Mouse (Mus musculus) CD8-positive naive resting alpha-beta T cell, adult 2 months (primary cell): ENCODE measurements at regions not wholly inside any gene's neighbourhood (a gene's known extent, or its start where the extent isn't known, plus 50 kb on each side); places are given as distances from the start of the nearest gene placed in this dataset.

Source experiments
- DNase-seq, 2 experiments: peaks; one replicate each; pipeline ENCODE4 v3.0.0; 2022; ENCODE audit warnings: low read depth in 2 of 2, low spot score in 2 of 2

DNA sequence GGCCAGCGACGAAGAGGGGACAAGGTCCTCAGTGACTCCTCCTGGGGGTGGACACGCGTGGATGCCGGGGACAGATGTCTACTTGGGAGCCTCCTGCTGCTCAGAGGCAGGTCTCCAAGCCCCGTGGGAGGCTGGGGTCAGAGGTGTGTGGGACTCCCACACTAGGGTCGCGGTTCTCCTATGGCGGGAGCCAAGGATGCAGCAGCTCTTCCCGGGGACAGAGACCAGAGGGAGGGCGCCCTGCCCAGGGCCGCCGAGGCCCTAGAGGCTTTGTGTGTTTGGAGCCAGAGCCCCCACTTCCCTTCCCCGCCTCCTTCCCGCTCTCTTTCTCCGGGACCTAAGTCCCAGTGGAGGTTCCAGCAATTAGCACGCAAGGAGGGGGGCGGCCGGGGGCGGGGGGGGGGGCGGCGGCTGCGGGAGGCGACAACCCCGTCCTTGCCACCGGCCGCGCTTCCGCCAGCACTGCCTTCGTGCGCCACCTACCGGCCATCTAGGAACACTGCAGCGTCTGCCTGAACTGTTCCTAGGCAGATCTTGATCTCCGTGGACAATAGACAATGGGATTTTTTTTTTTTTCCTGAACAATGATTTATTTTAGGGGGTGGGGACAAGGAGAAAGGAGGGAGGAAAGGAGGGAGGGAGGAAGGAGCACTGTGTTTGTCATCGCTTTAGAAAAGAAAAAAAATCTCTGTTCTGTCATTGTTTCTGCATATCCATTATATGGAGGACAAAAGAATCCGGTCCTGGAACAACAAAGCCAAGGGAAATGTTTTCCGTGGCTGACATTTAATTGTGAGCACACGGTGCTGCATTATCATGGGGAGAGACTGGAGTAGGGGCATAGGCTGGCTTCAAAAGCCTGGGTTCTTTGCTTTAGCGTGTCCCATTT lies 71.8 kb upstream of the Foxo1 start:
- peak; percentile 58 to 61 for DNase-seq

DNA sequence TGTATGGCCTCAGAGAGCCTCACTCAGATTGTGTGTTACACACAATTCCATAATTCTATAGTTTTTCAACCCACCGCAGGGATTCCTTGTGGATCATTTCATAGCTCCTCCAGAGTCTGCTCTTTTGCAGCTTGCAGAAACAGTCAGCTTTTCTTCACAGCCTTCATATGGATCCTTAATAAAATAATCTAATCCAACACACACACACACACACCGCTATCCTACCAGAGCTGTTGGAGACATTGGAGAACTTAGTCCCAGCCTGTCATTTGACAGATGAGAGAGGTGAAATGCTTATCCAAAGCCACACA lies 71.2 kb upstream of the Foxo1 start:
- DNase-seq: no peak

DNA sequence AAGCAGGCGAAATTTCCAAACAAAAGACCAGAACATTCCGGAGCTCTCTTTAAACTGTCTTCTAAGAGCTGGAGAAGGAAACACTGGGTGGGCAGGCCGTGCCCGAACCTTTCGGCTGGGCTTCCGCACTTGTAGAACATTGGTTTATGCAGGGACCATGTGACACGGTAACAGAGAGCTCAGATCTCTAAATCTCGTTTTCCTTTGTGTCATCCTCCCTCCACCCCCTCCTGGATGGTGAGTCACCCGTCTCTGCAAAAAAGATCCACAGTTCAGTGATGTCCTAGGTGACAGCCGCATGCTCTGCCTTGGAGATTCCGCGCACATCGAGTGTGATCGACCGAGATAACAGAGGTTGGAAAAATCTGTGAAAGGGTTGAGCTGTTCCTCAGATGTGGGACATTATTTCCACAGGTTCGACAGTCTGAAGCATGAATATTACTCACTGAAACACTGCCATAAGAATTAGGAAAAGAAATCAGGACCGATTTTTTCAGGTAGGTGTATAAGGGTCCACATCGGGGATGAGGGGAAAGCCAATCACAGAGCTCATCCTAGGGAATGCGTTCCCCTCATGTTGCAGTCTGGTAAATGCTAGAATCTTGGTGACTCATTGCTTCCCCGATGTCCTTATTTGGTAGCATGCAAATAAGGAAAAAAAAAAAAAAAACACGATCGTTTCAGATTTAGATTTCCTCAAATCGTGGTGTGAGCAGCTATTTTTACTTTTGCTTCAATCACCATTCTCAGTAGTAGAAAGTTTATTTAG lies 70.0 kb upstream of the Foxo1 start:
- DNase-seq: peak; percentile 61 to 66

DNA sequence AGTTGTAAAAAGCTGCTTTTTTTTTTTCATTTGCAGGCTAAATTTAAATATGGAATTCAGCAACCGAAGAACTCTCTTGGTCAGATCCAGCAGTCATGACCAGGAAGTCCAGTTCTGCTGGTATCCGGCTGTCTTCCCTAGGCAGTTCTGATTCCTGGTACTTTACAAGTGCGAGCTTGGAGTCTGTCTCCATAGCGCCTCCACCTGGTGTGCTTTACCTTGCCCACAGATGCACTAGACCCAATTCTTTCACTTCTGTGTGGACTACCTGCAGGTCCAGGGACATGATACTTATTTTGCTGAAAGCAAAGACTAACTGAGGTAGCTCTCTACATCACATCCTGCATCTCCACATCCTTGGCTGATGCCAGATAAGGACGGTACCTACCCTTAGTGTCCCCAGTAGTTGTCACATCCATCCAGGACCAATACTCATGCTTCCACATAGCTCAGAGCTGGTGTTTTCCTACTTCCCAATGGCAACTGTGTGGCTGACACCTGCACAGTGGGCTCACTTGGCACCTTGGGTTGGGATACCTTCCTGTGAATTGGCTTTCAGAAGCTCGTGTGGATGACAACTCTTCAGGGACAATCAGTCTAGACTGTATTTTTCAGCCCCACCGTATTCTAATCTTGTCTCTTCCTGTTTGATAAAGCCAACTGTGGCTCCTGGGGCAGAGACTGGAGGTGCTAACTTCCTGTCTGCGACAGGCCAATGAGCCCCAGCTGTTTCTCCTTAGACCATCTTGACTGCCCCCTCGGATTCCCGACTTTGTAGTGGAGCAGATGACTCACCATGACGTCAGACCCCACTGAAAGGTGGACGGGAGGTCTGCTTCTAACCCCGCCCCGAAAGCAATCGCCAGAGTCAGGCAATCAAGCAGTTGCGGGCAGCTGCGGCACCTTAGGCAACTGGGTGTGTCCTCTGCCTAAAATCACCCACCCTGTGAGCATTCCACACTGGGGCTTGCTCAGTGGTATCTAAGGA lies 69.1 kb upstream of the Foxo1 start:
- peak; percentile 28 to 33 for DNase-seq

DNA sequence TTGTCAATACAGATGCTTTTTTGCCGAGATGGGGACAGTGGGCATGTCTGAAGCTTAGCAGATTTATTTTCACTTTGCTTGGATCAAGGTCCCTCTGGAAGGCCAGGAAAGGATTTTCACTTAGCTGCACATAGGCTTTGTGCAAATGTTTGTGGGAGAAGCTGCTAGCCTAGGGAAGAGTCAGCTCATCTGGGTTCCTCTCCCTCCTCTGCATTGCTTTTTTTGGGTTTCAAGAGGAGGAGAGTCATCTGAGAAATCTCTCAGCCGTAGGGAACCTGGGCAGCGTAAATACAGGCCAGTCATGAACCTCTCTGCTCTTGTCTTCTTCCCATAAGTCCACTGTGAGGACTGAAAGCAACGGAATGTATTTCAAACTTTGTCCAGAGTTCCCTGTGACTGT lies 68.0 kb upstream of the Foxo1 start:
- no peak for DNase-seq

DNA sequence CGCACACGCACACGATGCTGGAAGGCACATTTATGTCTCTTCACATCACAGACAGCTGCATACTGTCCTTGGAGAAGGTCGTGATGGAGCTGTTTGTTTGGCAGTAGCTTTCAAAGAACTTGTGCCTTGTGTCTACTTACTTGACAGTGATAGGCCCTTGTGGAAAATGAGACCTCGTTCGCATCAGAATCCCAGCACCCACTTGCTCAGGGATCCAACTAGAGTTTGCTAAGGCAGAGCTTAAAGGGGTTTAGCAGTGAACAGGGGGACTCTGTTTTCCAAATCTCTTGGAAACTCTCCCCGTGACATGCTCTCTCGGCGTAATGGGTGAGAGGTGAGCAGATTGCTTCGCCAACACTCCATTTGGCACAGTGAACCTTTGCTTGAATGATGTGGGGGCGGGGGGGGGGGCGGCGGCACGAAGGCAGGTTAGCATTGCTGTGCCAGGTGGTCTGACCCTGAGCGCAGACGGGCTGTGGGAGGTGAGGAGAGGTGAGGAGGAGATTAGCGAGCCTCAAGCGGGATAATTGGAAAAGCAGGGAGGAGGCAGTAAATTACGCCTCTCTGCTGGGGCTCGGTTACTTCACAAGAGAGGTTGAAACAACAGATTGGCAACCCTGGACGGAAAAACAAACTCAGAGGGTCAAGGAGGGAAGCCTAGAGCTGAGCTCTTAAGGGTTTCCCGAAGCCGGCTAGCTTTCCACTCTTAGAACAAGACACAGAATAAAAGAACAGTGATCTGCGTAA lies 57.4 kb upstream of the Foxo1 start:
- DNase-seq: no peak

DNA sequence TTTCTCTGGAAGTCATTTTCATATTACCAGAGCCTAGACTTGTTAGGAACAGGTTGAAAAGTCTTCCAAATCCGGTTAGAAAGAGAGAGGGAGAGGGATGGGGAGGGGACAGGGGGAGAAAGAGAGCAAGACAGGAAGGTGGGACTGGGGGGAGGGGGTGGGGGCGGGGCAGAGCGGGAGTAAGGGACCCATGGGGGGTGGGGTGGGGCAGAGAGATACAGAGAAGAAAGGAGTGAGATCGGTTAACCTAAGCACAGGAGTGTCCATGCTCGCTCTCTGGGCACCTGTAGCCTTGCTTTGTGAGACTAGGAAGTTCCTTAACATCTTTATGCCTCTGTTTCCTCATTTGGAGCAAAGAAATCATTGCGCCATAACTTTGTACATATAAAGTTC lies 56.8 kb upstream of the Foxo1 start:
- no peak for DNase-seq

DNA sequence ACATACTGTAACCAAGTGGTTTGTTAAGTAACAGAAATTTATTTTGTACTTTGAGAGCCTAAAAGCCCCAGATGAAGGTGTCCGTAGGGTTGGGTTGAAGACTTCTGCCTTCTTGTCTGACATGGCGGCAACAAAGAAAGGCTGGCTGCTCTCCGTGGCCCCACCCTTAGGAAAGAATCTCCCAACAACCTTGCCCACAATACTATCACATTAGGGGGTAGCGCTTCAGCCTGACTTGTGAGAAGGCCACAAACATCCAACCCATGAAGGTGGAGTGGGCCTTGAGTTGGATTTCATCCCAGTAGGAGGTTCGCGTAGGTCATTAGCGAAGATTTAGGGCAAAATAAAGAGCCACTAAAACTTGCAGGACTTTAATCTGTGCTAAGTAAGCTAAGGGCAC lies 54.0 kb upstream of the Foxo1 start:
- DNase-seq: no peak

DNA sequence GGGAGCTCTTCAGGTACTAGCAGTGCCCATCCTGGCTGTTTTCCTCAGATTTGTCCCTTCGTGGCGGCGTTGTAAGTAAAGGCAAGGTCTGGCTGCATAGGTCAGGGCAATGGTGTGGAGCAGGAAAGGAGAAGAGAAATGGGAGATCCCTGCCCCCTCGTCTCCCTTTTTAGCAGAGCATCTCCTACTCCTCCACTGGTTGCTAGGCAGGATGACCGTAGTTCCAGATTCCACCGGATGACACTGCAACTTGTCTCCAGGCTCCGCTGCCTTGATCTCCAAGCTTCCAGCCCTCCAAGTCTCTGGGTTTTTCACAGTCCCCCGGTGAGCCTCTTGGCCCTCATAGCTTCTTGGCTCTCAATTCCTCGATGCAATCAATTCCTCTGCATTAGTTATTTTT lies 53.1 kb upstream of the Foxo1 start:
- DNase-seq: no peak
